Mouse (Mus musculus): ENCODE data around the gene Kcnk3.

Gene Kcnk3

DNA sequence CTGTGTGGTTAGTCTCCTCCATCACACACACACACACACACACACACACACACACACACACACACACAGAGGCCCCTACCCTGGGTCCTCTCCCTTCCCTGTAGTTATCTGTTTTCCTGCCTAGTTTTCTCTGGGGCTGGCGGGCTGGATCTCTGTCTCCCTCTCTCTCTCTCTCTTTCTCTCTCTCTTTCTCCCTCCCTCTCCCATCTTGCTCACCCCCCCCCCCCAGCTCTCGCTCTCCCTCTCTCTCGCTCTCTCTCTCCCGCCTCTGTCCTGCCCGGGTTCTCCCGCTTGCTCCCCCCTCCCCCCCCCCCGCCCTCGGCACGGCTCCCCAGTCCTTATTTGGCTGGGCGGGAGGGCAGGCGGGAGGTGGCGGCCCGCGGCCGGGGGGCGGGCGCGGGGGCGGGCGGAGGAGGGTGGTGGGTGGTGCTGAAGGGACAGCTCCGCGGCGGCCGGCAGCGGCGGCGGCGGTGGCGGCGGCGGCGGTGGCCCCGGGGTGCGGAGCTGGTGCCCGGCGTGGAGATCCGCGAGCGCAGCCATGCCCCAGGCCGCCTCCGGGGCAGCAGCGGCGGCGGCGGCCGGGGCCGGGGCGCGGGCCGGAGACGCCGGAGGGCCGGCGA lies at the start of gene Kcnk3:
Kcnk3 (plus strand) TSS at position 490 of the 620 bp plus-strand sequence.
- DNase-seq (ENCODE audit: low spot score in 2 of 2), result peak in 1 of 2 experiments; percentile 59

DNA sequence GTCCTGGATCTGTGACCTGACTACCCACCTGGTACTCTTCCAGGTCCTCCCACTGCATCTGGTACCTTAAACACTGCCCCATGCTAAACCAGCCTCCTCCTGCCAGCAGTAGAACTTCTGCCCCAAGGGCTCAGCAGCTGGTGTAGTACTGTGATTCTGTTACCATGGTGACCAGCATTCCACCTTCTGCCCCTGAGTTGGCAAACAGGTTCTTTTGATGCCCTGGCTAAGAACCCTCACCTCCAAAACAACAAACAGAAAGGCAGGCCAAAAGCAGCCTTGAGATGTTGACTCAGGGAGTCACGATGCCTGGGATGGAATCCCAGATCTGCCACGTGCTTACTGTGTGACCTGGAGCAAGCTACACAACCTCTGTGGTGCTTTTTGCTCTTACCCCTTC lies 42.3 kb upstream of the Kcnk3 start, which contains the start of gene Cib4:
Cib4 (minus strand) TSS at position 139 of the 400 bp plus-strand sequence.
- DNase-seq (ENCODE audit: low spot score in 2 of 2), result no peak

DNA sequence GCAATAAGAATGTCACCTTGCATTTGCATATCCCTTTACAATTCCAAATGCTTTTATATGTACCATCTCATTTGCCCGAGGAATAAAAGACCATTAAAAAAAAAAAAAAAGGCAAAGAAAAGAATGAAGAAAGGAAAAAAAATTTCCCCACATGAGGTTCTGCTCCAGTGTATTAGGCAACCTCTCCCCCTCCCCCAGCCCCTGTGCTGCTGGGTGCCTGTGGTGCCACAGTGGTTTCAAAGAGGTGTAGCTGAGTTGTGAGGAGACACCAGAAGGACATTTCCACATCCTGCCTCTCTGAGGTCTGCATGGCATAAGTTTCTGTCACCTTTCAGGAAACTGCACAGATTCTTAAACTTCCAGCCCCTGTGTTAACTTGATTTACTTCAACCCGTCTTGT lies 39.3 kb upstream of the Kcnk3 start:
- no peak for DNase-seq (ENCODE audit: low spot score in 2 of 2)

DNA sequence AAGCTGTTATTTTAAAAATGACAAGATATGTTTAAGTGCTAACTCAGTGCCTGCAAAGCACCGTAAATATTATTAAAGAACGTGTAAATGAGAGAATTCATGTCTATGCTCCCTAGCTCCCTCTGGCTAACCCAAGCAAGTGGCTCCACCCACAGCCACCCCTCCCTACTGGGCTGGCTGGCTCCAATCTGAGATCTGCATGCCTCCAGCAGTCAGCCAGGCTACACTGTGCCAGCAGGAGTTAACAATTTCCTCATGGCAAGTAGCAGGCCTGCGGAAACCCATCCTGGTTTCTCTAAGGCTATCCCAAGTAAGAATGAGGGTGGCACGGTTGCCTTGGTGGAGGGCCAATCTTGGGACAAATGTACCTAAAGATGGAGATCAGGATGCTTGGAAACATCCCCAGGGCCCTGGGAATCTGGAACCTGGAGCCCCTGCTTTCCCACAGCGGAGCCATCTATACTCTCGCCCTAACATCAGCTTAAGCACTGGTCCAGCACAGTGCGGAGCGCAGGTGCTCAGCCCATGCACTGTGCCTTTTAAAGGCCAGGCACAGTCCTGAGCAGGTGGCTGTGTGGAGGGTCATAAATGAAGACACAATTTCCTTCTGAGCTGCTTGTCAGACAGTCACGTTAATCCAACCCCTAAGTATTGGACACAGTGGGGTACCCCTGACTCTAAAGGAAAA lies 37.5 kb upstream of the Kcnk3 start:
- no peak for DNase-seq (ENCODE audit: low spot score in 2 of 2)

DNA sequence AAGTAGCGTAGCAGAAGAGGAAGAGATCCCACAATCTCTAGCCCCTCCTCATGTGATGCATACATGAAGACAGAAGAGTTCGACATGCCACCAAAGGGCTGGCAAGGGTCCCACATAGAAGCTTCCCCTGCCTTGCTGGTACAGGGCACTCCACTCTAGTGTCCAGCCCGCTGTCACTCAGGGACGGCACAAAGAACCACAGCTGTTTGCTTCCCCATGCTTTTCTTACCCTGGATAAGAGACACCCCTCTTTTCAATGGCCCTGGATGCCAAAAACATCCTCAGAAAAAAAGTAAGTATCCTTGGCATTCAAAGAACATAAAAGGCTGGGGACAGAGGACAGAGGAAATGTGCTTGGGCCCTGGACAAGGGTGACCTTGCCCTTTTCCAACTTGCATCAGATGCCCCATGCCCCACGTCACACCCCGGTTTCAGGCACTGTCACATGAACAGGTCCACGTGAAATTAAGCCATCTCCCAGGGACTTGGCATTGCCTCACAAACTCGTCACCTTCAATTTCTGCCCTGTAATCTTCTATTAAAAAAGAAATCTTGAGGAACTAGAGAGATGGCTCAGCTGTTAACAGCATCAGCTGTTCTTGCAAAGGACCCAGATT lies 36.8 kb upstream of the Kcnk3 start:
- DNase-seq (ENCODE audit: low spot score in 2 of 2), result no peak

DNA sequence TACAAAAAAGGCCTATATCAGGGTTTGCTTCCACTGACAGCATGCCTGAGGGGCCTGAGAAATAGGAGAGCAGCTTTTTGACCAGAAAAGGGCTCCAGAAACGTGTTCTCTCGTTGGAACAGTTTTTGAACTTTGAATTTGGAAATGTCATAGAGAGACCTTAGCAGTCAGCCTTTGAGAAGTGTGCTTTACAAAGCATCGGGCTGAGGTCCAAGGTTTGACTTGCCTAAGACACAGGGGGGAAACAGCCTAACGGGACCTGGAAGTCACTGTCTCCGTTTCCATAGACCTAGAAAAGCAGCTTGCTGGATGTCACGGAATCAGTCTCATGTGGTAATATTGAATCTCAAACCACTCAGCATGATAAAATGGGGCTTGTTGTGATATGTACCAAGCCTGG lies 36.0 kb upstream of the Kcnk3 start:
- no peak for DNase-seq (ENCODE audit: low spot score in 2 of 2)

DNA sequence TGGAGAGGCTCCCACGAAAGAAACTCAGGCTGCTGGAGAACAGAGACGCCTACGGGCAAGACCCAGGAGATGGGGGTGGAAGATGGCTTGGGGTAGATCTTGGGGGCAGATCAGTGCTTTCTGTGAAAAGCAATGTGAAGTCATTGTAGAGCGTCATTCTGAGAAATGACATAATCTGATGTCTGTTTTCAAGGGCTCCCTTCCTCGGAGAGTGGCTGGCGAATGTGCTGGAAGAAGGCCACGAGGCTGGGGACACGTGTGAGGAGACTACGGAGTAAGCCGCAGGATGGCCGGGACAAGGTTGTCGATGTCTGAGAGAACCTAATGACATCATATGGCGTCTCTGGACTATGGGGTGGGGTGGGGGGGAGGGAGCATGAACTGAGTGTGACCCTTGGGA lies 34.0 kb upstream of the Kcnk3 start:
- no peak for DNase-seq (ENCODE audit: low spot score in 2 of 2)

DNA sequence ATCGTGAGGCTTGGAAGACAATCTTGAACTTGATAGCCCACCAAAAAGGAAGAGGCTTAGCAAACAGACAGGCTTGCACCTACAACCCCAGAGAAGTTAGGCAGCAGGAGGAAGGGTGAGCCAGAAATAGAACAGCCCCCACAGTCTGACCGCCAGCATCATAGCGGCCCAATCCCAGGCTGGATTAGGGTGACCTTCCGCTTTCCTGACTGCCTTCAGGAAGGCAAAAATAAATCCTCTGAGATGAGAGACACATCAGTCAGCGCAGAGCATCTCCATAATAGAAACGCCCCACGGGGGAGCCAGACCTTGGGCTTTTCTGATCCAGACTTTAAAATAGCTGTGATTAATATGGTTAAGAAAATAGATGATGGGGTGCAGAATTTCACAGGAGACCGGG lies 33.0 kb upstream of the Kcnk3 start:
- no peak for DNase-seq (ENCODE audit: low spot score in 2 of 2)

DNA sequence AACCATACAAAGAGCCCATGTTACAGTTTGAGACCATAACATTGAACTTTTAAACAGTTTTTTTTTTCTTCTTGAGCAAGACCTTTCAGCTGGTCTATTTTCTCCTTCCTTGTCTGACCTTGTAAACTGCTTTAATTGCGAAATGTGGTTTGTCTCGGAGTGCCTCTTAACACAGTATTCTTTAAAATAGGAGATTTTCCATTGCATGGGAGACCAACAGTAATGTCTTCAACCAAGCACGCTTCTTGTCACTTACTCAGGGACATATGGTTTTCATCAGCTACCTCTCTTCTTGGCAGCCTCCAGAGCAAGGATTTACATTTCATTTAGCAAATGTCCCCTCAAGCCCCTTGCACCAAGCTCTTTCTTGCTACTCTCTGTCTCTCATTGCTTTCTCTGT lies 31.7 kb upstream of the Kcnk3 start:
- no peak for DNase-seq (ENCODE audit: low spot score in 2 of 2)

DNA sequence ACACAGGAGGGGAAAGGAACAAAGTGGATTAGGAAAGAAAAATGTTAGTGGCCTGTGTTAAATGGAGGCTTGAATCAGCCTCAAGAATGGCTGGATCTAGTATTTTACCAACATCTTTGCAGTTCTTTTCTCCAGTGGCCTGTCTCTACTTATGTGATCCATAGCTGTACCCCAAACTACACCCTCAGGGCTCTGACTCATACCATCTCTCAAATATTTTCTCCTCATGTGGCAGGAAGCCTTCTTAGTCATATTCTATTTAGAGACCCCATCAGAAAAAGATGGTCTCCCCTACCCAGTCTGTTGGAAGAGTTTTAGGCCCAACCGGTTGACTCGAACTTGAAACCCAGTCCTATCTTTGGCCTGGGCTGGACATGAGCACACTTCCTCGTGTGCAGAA lies 28.5 kb upstream of the Kcnk3 start:
- DNase-seq (ENCODE audit: low spot score in 2 of 2), result no peak

DNA sequence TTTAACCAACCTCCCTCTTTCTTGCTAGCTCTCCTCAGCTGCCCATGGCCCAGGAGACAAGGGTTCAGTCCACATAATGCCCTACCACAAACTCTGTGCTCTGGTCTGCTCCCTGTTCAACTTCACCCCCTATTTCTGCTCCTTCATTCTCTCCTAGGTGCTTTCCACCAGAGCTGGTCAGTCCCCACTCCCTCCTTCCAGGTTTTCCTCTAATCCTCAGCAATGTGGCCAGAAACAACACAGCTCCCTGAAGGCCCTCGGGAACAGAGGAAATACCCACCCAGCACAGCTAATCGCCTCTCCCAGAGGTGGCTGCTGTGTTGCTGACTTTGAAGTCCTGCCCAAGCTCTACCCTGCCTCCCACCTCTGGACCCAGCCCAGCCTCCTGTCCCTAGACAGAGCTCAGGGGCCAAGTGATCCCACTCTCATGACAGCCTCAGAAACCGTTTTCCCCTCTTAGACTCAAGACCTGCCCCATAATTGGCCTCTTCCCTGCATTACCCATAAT lies 27.9 kb upstream of the Kcnk3 start:
- DNase-seq (ENCODE audit: low spot score in 2 of 2), result no peak

DNA sequence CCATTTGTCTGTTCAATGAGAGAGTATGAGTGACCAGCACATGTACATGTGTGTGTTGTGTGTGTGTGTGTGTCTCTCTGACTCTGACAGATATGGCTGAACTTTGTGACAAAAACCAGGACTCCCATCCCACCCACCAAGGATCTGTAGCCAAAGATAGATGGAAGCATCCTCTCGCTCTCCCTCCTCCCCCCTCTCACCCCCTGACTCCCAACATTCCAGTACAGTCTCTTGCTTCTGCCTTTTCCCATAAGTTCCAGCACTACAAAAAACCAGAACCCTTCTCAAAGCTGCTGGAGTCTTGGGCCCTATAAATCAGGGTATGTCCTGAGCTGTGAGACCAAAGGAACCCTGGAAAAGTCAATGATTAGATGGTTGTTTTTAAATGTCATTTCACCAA lies 19.5 kb upstream of the Kcnk3 start:
- DNase-seq (ENCODE audit: low spot score in 2 of 2), result no peak

DNA sequence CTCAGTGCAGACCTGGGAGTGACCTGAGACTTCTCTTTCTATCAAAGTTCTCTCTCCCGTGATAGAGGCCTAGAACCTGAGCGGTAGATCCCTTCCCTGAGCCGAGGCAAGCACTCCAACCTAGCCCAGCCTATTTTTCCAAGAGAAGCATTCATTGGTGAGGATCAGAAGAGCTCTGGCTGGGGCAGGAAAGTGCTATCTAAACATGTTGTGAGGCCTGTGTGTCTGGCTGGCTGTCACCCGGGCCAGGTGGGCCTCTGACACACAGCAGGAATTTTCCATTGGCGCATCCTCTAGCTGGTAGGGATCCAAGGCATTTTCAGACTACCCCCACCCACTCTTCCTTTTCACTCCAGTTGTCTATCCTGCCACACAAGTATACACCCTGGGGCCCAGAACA lies 16.1 kb upstream of the Kcnk3 start:
- DNase-seq (ENCODE audit: low spot score in 2 of 2), result no peak

DNA sequence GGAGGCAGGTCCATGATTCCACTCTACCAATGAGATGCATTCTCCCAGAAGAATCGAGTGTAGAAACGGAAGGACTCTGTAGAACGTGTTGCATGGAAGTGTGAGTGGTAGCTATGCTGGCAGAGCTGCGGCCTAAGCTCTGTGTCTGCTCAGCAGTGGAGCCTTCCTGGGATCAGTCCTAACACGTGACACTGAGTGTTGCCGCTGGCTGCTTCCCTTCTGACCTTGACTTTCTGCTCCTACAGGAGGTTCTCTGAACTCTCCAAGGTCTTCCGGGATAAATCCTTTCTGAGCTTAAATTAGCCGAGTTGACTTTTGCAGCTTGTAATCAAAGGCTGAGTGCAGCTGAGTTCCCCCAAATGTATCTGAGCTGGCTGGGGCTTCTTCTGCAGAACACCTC lies 13.6 kb upstream of the Kcnk3 start:
- no peak for DNase-seq (ENCODE audit: low spot score in 2 of 2)

DNA sequence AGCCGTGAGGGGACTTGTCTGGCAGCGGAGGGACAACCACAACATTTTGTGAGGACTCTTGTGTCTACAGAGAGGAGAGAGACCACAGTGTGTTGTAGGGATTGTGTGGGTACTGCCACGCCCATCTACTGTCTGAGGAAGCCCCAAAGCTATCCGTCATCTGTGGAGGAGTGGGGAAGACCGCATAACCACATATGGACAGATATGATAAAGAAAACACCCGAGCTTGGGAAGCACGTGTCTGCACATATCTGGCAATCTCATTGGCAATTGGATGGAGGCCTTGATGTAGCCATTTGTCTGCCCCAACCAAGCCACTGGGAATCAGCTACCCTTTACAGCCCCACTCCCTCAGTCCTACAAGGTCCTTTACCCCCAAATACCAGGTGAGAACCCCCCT lies 11.7 kb upstream of the Kcnk3 start:
- no peak for DNase-seq (ENCODE audit: low spot score in 2 of 2)

DNA sequence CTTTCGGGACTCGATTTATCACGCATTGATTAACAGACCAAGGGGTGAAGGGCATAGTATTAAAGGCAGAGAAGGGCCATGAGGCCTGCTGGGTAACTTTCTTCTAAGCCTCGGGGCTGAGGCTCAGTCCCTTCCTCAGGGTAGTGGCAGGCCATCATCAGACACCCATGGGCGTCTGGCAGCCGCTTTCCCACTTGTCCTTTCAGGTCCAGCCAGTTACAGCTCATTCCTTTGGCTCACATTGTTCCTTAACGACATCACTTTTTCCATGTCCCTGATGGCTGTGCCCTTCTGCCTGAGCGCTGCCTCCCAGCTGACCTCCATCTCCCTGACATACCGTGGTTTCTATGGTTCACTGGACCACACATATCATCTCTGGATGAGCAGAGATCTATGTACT lies 10.7 kb upstream of the Kcnk3 start:
- no peak for DNase-seq (ENCODE audit: low spot score in 2 of 2)

DNA sequence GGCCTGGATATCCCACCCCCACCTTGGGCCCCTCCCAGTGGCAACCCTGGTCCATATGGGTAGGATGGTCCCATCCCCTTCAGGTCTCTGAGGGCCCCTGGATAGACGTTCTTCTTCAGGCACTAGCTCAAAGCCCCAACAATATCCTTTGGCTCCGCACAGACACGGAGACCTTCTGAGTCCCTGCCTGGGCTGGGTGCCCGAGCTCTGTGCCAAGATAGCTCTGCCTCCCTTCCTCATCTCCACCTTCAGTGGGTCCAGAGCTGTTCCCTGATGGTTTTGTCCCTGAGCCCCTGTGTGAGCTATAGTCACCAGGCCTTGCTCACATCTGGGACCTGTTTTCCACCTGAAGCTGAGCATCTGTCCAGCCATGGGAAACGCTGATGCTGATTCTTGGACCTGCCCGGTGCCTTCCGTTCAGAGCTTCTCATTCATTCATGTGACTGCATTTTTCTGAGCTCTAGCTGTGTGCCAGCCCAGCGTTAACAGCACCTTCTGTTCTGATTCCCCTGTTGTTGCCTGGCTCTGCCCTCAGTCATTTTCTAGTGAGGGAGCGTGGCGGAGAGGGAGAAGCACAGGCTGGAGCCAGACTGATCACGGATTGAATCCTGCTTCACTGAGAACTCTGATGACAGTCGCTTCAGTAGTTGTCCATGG lies 10.2 kb upstream of the Kcnk3 start:
- no peak for DNase-seq (ENCODE audit: low spot score in 2 of 2)

DNA sequence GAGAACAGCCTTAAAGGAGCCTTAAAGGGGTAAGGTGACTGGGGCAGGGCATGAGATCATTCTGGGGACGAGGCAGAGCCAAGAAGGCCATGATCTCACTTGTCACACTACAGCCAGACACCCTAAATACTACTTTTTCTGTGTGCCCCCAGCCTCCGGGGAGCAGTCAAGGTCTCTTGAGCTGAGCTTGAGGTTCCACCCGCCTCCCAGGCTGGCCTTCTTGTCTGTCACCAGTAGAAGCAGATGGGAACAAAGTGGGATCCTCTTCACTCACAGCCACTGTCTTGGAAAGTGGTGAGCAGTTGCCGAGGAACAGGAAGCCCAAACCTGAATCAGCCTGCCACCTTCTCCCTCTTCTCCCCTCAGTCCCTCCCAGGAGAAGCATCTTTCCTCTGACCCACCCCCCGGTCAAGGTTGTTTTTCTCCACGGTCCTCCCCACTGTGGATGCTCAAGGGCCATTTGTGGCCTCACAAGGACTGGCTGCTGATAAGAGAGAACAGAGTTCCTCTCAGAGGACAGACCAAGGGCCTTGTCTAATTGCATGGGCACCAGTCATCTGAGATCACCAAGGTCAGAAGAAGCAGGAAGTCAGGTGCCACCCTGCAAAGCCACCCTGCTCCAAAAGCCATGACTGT lies 9.4 kb upstream of the Kcnk3 start:
- DNase-seq (ENCODE audit: low spot score in 2 of 2), result no peak

DNA sequence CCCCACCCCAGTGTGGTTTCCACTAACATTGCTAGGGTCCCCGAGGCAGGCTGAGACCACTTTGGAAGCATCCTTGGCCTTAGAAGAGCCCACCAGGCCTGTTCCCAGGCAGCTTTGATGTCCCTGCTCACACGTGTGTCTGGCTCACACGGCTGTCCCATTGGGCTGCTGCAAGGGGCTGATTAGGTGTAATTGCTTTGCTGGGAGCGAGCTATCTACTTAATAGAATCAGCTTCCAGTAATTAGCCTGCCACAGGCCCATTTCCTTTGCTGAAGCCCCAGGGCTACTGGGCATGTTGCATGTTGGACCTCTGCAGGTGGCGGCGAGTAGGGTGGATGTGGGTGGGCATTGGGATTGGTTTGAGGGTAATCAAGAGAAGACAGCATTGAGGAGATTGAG lies 7.2 kb upstream of the Kcnk3 start:
- DNase-seq (ENCODE audit: low spot score in 2 of 2), result no peak

DNA sequence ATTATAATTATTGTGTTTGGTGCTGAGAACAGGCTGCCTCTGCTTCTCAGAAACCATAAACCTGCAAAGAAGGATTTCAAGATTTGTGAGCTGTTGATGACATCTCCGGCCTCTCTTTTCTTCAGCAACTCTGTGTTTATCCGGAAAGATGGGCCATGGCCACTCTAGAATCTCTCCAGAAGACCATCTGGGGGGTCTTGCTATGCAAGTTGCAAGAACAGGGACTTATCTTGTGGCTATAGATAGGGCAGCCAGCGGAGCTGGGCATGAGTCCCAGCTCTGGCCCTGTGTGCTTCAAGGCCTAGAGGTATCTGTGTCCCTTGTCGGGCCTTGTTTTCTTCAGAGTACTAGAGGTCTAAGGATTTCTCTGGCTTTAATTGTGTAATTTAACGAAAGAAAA lies 6.0 kb upstream of the Kcnk3 start:
- DNase-seq (ENCODE audit: low spot score in 2 of 2), result no peak

DNA sequence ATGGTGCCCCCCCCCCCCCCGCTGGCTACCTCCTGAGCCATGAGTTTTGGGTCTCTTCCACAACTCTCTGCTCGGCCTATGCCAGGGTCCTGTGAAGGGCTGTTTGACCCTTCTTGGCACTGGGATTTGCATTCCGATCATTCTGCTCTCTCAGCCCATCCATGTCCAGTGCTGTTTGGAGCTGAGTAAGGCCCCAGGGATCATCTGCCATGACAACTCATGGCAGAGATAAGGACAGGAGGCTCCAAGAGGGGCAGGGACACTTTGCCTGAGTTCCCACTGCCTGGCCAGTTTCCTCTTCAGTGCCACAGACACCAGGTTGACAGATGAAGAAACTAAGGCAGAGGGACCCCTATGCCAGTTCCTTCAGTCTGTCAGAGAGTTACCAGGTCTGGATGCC lies 1.4 kb upstream of the Kcnk3 start:
- no peak for DNase-seq (ENCODE audit: low spot score in 2 of 2)

DNA sequence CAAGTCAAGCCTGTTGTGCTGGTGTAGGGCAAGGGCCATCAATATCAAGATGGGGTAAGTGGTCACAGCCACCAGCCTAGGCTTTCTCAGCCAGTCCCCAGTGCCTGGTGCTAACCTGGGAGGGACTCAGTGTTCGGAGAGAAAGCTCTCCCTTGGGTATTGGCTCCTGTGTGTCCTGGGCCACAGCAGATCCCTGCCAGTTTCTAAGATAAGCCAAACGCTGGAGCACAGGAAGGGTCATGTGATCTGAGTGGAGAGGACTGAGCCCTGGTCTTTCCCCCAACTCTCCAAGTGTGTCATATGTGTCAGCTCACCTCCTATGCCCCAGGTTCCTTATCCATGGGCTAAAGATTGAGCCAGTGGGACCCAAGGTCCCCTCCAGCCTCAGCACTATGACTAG lies 869 bp upstream of the Kcnk3 start:
- DNase-seq (ENCODE audit: low spot score in 2 of 2), result no peak
